Mouse (Mus musculus) heart, postnatal 0 days (tissue): Measurements from ENCODE around the gene Bhlhe23.

Source experiments
- CTCF ChIP-seq: IDR thresholded peaks from 2 replicates; pipeline ENCODE4 v1.5.1; 2016; ENCODE audit warnings: antibody characterized with exemption, control low read depth, low read depth
- EP300 ChIP-seq: IDR thresholded peaks from 2 replicates; pipeline ENCODE4 v1.6.1; 2016; ENCODE audit warnings: antibody characterized with exemption, low read depth

DNA sequence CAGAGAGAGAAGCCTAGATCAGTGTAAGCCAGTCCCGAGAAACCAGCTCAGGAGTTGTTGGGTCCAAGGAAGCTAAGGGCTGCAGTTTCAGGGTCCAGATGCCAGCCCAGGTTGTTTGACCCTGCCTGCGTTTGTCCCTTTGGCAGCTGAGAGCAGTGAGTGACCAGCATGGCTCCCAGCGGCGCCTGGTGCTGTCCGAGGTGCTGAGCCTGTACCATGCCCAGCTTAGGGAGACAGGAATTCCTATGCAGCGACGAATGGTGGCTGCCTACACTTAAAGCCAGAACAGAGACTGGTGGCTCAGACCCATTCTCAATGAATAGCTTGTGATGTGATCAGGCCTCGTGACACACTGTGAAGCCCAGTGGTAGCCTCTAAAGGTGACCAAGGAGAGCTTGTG lies 20.8 kb downstream of the Bhlhe23 start:
- no peak for TF ChIP-seq CTCF
- TF ChIP-seq EP300 = no peak
